In the genomic region with DNA sequence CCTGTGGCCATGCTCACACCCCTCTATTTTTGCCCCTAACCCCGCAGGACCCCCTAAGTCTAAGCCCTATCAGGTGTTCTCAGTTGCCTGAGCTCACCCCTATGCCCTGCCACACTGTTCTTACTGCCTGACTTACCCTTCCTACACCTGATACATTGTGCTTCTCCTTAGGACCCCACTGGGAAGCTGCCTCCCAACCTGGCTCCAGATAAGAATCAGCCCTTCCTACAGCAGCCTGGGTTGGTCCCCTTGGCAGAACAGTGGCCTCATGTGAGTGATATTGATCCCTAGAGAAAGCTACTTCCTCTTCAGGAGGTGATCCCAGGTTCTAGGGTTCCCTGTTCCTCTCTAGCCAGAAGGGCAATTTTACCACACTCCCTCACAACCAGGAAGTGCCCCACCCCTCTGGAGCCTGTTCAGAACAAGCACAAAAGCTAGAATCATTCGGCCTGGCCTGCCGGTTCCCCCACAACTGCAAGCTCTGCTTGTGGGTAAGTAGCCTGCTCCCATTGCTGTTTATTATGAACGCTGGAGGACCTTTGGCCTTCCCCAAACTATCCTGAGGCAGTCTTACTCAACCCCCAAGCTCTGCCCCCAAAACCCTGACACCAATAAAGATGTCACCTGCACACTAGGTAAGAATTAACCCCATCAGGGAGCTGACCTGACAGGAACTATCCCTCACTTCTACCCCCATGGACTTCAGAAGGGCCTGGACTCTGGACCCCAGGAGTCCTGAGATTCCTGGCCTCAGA, we compare ENCODE assay signal across 9 mouse cellular contexts. TPM values are rescaled to one million over a fixed set of nuclear protein-coding genes. Genes with fewer than 3 reads are reported as not detected.
DNase-seq lines count a peak whose midpoint lies in the region; TF ChIP-seq lines count a peak whose summit lies in the region.
"Had no signal": no experiment of that assay in that cellular context is flagged by ENCODE, and none has a peak within 500 bp of the region (broad histone marks: within the 10 kb centered on the region; RNA-seq: fewer than 3 reads in every experiment).

A gene (plus strand): TSS at position 390 of the 755 bp plus-strand sequence.

- no peaks in the 10 kb centered on the region for H3K27me3 ChIP-seq in MEL (ENCODE audit: control insufficient read depth in 1 of 2, insufficient read depth in 2 of 2, low read length in 2 of 2)

- peaks cover 0 to 10% of the 10 kb centered on the region in 2 experiments; a peak in 2 of 4 replicates for H3K36me3 ChIP-seq in MEL (ENCODE audit: control insufficient read depth in 1 of 2, insufficient read depth in 2 of 2, low read length in 2 of 2)
- H3K36me3 ChIP-seq: hindbrain, embryonic 12.5 days had no signal

- peak; percentile 16 to 49; a peak in 3 of 4 replicates for TF ChIP-seq EP300 in MEL (IDR thresholded peaks at IDR 0.05; ENCODE audit: low read depth in 1 of 2, low read length in 2 of 2)

- H3K9ac ChIP-seq in MEL (ENCODE audit: control insufficient read depth, low read depth, low read length, poor library complexity, severe bottlenecking) = peak within 1 kb of the TSS; percentile 41
- H3K9ac ChIP-seq: hindbrain, embryonic 12.5 days had no signal

- no peaks in the 10 kb centered on the region for H3K9me3 ChIP-seq in MEL (replicated peaks; ENCODE audit: insufficient read depth, low read length)
- H3K9me3 ChIP-seq: hindbrain, embryonic 12.5 days had no signal

- DNase-seq in MEL (ENCODE audit: low read depth, low spot score) = peak; percentile 93
- peak; percentile 50 to 60 for DNase-seq in heart, adult 9 months (ENCODE audit: low spot score in 2 of 2)
- DNase-seq in kidney, postnatal 25 days = peak; percentile 71 to 84
- peak; percentile 80 for DNase-seq in lung, postnatal 36 days
- DNase-seq in thymus, postnatal 36 days = no peak
- DNase-seq in frontal cortex, postnatal 25 days (ENCODE audit: low spot score in 2 of 2) = no peak
- no peak for DNase-seq in layer of hippocampus, adult 11-12 months (ENCODE audit: low spot score)
- no peak for DNase-seq in layer of hippocampus, postnatal 25 days (ENCODE audit: extremely low spot score in 1 of 2, low spot score in 1 of 2)

- no peak for TF ChIP-seq CTCF in MEL (IDR thresholded peaks at IDR 0.05 in 2 of 3, conservative IDR thresholded peaks at IDR 0.05 in 1 of 3; ENCODE audit: control insufficient read depth in 1 of 3, insufficient read depth in 1 of 3, low read depth in 2 of 3, low read length in 3 of 3, poor library complexity in 1 of 3, severe bottlenecking in 1 of 3)

- peak within 1 kb of the TSS; percentile 55 to 68 for H3K4me3 ChIP-seq in MEL (ENCODE audit: control insufficient read depth in 1 of 2, insufficient read depth in 1 of 2, low read depth in 2 of 2, low read length in 2 of 2)
- H3K4me3 ChIP-seq: hindbrain, embryonic 12.5 days had no signal

- peak in 1 of 2 experiments; percentile 66; a peak in 1 of 4 replicates for TF ChIP-seq POLR2A in MEL (IDR thresholded peaks at IDR 0.05; ENCODE audit: control insufficient read depth in 1 of 2, insufficient read depth in 1 of 2, low read depth in 1 of 2, low read length in 2 of 2, poor library complexity in 1 of 2)

- TF ChIP-seq RAD21 in MEL (IDR thresholded peaks at IDR 0.05; ENCODE audit: low read depth, low read length) = no peak

- peak within 1 kb of the TSS; percentile 26 for H3K27ac ChIP-seq in MEL (ENCODE audit: control insufficient read depth, low read depth, low read length)
- H3K27ac ChIP-seq: hindbrain, embryonic 12.5 days had no signal

- peaks cover 7 to 25% of the 10 kb centered on the region in 2 experiments for H3K4me1 ChIP-seq in MEL (ENCODE audit: control insufficient read depth in 1 of 2, insufficient read depth in 2 of 2, low read length in 2 of 2)

- H3K79me2 ChIP-seq in MEL (ENCODE audit: control insufficient read depth, insufficient read depth, low read length, poor library complexity) = no peaks in the 10 kb centered on the region

TF ChIP-seq in MEL, 35 proteins besides CTCF, POLR2A, EP300 and RAD21:
- peak; percentile 71 for TF ChIP-seq NELFE (IDR thresholded peaks at IDR 0.05; ENCODE audit: low read depth, low read length)
- TF ChIP-seq MAX (IDR thresholded peaks at IDR 0.05; ENCODE audit: low read length) = 0 out of 2 replicates have a peak, but pooled peaks have one; percentile 22
- TF ChIP-seq TAL1 (IDR thresholded peaks at IDR 0.05; ENCODE audit: low read length) = no peak
- peak; percentile 87 for TF ChIP-seq MAZ (IDR thresholded peaks at IDR 0.05; ENCODE audit: low read depth, low read length)
- no peak for TF ChIP-seq POLR2AphosphoS5 (IDR thresholded peaks at IDR 0.05; ENCODE audit: borderline replicate concordance, low read depth, low read length)
- TF ChIP-seq MYB (IDR thresholded peaks at IDR 0.05; ENCODE audit: low read depth, low read length) = no peak
- TF ChIP-seq GATA1 (IDR thresholded peaks at IDR 0.05; ENCODE audit: low read depth, low read length) = peak; percentile 54; the same call in 1 of the 2 replicates
- no peak for TF ChIP-seq GABPA (IDR thresholded peaks at IDR 0.05; ENCODE audit: low read depth, low read length)
- 0 out of 2 replicates have a peak, but pooled peaks have one; percentile 4 for TF ChIP-seq USF1 (IDR thresholded peaks at IDR 0.05; ENCODE audit: low read depth, low read length)
- peak; percentile 78 for TF ChIP-seq ETS1 (IDR thresholded peaks at IDR 0.05; ENCODE audit: low read depth, low read length)
- peak; percentile 100 for TF ChIP-seq SIN3A (IDR thresholded peaks at IDR 0.05; ENCODE audit: low read length)
- peak; percentile 87 for TF ChIP-seq MXI1 (IDR thresholded peaks at IDR 0.05; ENCODE audit: low read depth, low read length)
- no peak for TF ChIP-seq ZMIZ1 (IDR thresholded peaks at IDR 0.05; ENCODE audit: low read depth, low read length)
- peak; percentile 76 for TF ChIP-seq TBP (IDR thresholded peaks at IDR 0.05; ENCODE audit: low read depth, low read length)
- TF ChIP-seq ZKSCAN1 (IDR thresholded peaks at IDR 0.05; ENCODE audit: low read depth, low read length) = no peak
- peak; percentile 41; the same call in 1 of the 2 replicates for TF ChIP-seq BHLHE40 (IDR thresholded peaks at IDR 0.05; ENCODE audit: borderline replicate concordance, low read depth, low read length)
- TF ChIP-seq SMC3 (IDR thresholded peaks at IDR 0.05; ENCODE audit: low read depth, low read length) = no peak
- TF ChIP-seq MYC (IDR thresholded peaks at IDR 0.05; ENCODE audit: low read depth, low read length) = peak; percentile 68
- TF ChIP-seq MEF2A (IDR thresholded peaks at IDR 0.05; ENCODE audit: extremely low read depth, insufficient replicate concordance, low read depth, low read length, poor library complexity, severe bottlenecking) = no peak
- no peak for TF ChIP-seq MAFK (IDR thresholded peaks at IDR 0.05; ENCODE audit: borderline replicate concordance, low read depth, low read length)
- TF ChIP-seq RCOR1 (IDR thresholded peaks at IDR 0.05; ENCODE audit: low read depth, low read length) = 0 out of 2 replicates have a peak, but pooled peaks have one; percentile 30
- TF ChIP-seq E2F4 (IDR thresholded peaks at IDR 0.05; ENCODE audit: borderline replicate concordance, low read depth, low read length) = no peak
- no peak for TF ChIP-seq UBTF (IDR thresholded peaks at IDR 0.05; ENCODE audit: borderline replicate concordance, insufficient read depth, low read depth, low read length)
- TF ChIP-seq HCFC1 (IDR thresholded peaks at IDR 0.05; ENCODE audit: low read depth, low read length) = peak; percentile 79
- TF ChIP-seq ZC3H11A (IDR thresholded peaks at IDR 0.05; ENCODE audit: low read depth, low read length) = no peak
- no peak; the same call in 1 of the 2 replicates for TF ChIP-seq CHD2 (IDR thresholded peaks at IDR 0.05; ENCODE audit: low read length)
- peak; percentile 99 for TF ChIP-seq ELF1 (IDR thresholded peaks at IDR 0.05; ENCODE audit: low read depth, low read length)
- no peak for TF ChIP-seq JUND (IDR thresholded peaks at IDR 0.05; ENCODE audit: low read depth, low read length)
- TF ChIP-seq NRF1 (IDR thresholded peaks at IDR 0.05; ENCODE audit: insufficient read depth, low read depth, low read length, poor library complexity, severe bottlenecking) = no peak
- TF ChIP-seq ZNF384 (IDR thresholded peaks at IDR 0.05; ENCODE audit: low read depth, low read length) = no peak; the same call in 1 of the 2 replicates
- peak; percentile 57; the same call in 1 of the 2 replicates for TF ChIP-seq POLR2AphosphoS2 (IDR thresholded peaks at IDR 0.05; ENCODE audit: low read length)

RNA-seq across cellular contexts. Expression of the gene that starts here (rescaled TPM):
- total RNA-seq in MEL (2012; rRNA removed) = 5.2 and 5.8 TPM in 2 replicates
- 10 to 100 TPM in 1 of 2 experiments, not detected in 1; 19.8 TPM for polyA plus RNA-seq in MEL (2012; ENCODE audit: insufficient read depth in 1 of 2, insufficient read length in 2 of 2, low read depth in 1 of 2, low replicate concordance in 2 of 2, missing spikeins in 1 of 2)
- under 1 TPM in 1 of 2 experiments, not detected in 1; 0.20 TPM for total RNA-seq in layer of hippocampus, postnatal 25 days (2021)

Comparison
In these comparisons a context has a peak if more than half of its experiments do, and no peak if none do; other contexts are left out.
1. DNase-seq: peak in MEL (single experiment), heart, adult 9 months (2 of 2), kidney, postnatal 25 days (2 of 2) and lung, postnatal 36 days (single experiment); none in thymus, postnatal 36 days (0 of 2), frontal cortex, postnatal 25 days (0 of 2), layer of hippocampus, adult 11-12 months (single experiment) and layer of hippocampus, postnatal 25 days (0 of 2).